Mouse (Mus musculus) kidney, adult 11 months (tissue): ENCODE data around the gene Galm.

Experiments
- DNase-seq: peaks from one replicate; pipeline ENCODE4 v3.0.0; 2022

Galm gene

GRCm38 (mm10) chr17:80127331-80128251 is at the start of gene Galm:
Galm (plus strand) TSS chr17:80127471.
- DNase-seq: peak; percentile 86

GRCm38 (mm10) chr17:80078726-80079125 is 48.5 kb upstream of the Galm start:
- no peak for DNase-seq

- no peak for DNase-seq
Observed at GRCm38 (mm10) chr17:80083223-80083622, 44.0 kb upstream of the Galm start.

GRCm38 (mm10) chr17:80084424-80084823 is 42.8 kb upstream of the Galm start:
- DNase-seq: no peak

- no peak for DNase-seq
Observed at GRCm38 (mm10) chr17:80086591-80086990, 40.7 kb upstream of the Galm start.

GRCm38 (mm10) chr17:80088168-80088567 is 39.1 kb upstream of the Galm start:
- DNase-seq: no peak

- no peak for DNase-seq
Observed at GRCm38 (mm10) chr17:80090551-80090950, 36.7 kb upstream of the Galm start.

- no peak for DNase-seq
Observed at GRCm38 (mm10) chr17:80091879-80092549, 35.3 kb upstream of the Galm start.

GRCm38 (mm10) chr17:80095254-80095899 is 31.9 kb upstream of the Galm start:
- peak; percentile 17 for DNase-seq

GRCm38 (mm10) chr17:80096043-80096719 is 31.1 kb upstream of the Galm start:
- peak; percentile 91 for DNase-seq

- DNase-seq: no peak
Observed at GRCm38 (mm10) chr17:80096720-80097114, 30.6 kb upstream of the Galm start.

- no peak for DNase-seq
Observed at GRCm38 (mm10) chr17:80097221-80097620, 30.1 kb upstream of the Galm start.

GRCm38 (mm10) chr17:80099823-80100222 is 27.4 kb upstream of the Galm start:
- no peak for DNase-seq

GRCm38 (mm10) chr17:80105348-80105978 is 21.8 kb upstream of the Galm start:
- DNase-seq: no peak

GRCm38 (mm10) chr17:80112665-80113305 is 14.5 kb upstream of the Galm start:
- DNase-seq: no peak

- no peak for DNase-seq
Observed at GRCm38 (mm10) chr17:80113468-80113867, 13.8 kb upstream of the Galm start.

- no peak for DNase-seq
Observed at GRCm38 (mm10) chr17:80120396-80120795, 6.9 kb upstream of the Galm start.

- no peak for DNase-seq
Observed at GRCm38 (mm10) chr17:80121833-80122232, 5.4 kb upstream of the Galm start.

- peak; percentile 37 for DNase-seq
Observed at GRCm38 (mm10) chr17:80124985-80125750, 2.1 kb upstream of the Galm start.

- DNase-seq: no peak
Observed at GRCm38 (mm10) chr17:80126166-80126565, 1.1 kb upstream of the Galm start.

GRCm38 (mm10) chr17:80128476-80128990 is 1.3 kb downstream of the Galm start:
- no peak for DNase-seq
